Mouse (Mus musculus) limb, embryonic 14.5 days (tissue): ENCODE measurements at regions not wholly inside any gene's neighbourhood (a gene's known extent, or its start where the extent isn't known, plus 50 kb on each side); places are given as distances from the start of the nearest gene placed in this dataset.

Experiments
- ATAC-seq: fragments of 200-750 bp; cut with Nextera tagmentation; 2 replicates; pipeline ENCODE4 v1.8.0; 2017; ENCODE audit warnings: low read depth, moderate number of reproducible peaks, moderate TSS enrichment; ENCODE audit not compliant: low FRiP score
- DNase-seq: peaks from one replicate; pipeline ENCODE4 v3.0.0-alpha.2; 2015; ENCODE audit warnings: low spot score
- H3K27ac ChIP-seq: fragments of 300-500 bp; sonication (generic); replicated peaks from 2 replicates; pipeline ENCODE4 v1.5.1; 2014; ENCODE audit warnings: low read depth, mild to moderate bottlenecking, low read length, moderate library complexity, mixed read lengths
- H3K27me3 ChIP-seq: fragments of 300-500 bp; sonication (generic); 2 replicates; pipeline ENCODE4 v1.6.1; 2014; ENCODE audit warnings: low read length, mixed read lengths; ENCODE audit not compliant: control insufficient read depth, insufficient read depth
- H3K36me3 ChIP-seq: fragments of 300-500 bp; sonication (generic); 2 replicates; pipeline ENCODE4 v1.6.1; 2014; ENCODE audit warnings: mild to moderate bottlenecking, low read length, moderate library complexity, mixed read lengths; ENCODE audit not compliant: control insufficient read depth, insufficient read depth
- H3K4me1 ChIP-seq: fragments of 300-500 bp; sonication (generic); 2 replicates; pipeline ENCODE4 v1.6.1; 2014; ENCODE audit warnings: antibody characterized with exemption, low read length, mixed read lengths; ENCODE audit not compliant: control insufficient read depth, insufficient read depth
- H3K4me2 ChIP-seq: fragments of 300-500 bp; sonication (generic); replicated peaks from 2 replicates; pipeline ENCODE4 v1.6.1; 2014; ENCODE audit warnings: low read depth, mild to moderate bottlenecking, low read length, moderate library complexity; ENCODE audit not compliant: severe bottlenecking
- H3K4me3 ChIP-seq: fragments of 300-500 bp; sonication (generic); replicated peaks from 2 replicates; pipeline ENCODE4 v1.5.1; 2014; ENCODE audit warnings: low read length
- H3K9ac ChIP-seq: fragments of 300-500 bp; sonication (generic); 2 replicates; pipeline ENCODE4 v1.6.1; 2014; ENCODE audit warnings: mild to moderate bottlenecking, low read depth, low read length, moderate library complexity; ENCODE audit not compliant: severe bottlenecking
- H3K9me3 ChIP-seq: fragments of 300-500 bp; sonication (generic); 2 replicates; pipeline ENCODE4 v1.6.1; 2016; ENCODE audit warnings: low read length; ENCODE audit not compliant: control insufficient read depth
- POLR2A ChIP-seq: fragments of 200-500 bp; IDR thresholded peaks from 2 replicates; pipeline ENCODE4 v1.8.0; 2012; ENCODE audit warnings: inconsistent platforms, mild to moderate bottlenecking, moderate library complexity, borderline replicate concordance; ENCODE audit not compliant: insufficient read depth, insufficient read length; ENCODE audit errors: extremely low read depth
- WGBS: fragments of 180-500 bp; shearing (Covaris S2); extraction: QIAGEN DNeasy Blood & Tissue Kit; methylation state at CpG from one replicate; pipeline ENCODE4 v1.1.7; 2014; 5-methylcytosine and 5-hydroxymethylcytosine counted together

DNA sequence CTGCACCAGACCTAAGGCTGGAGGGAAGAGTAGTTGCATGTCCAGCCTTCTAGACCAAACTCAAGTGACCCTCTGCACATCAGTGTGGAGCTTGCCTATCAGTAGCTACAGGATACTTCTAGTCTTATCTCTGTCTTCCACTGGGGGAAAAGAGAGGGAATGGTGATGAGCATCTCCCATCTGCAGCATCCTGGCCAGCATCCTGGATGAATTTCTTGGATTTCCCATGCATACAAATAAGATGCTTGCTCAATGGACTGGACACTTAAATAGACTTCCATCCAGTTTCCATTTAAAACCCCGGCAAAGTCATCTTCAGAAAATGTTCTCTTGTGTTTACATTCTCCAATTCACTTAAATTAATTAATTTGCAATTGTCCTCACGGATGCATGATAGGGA is 50.5 kb upstream of the Npas2 start:
- Histone ChIP-seq H3K9ac (no peak overlapping the region), H3K4me3 (no peak overlapping the region), H3K4me1 (no peaks in the 10 kb centered on the region), H3K27ac (no peak overlapping the region), H3K27me3 (no peaks in the 10 kb centered on the region), H3K9me3 (no peaks in the 10 kb centered on the region), H3K36me3 (no peaks in the 10 kb centered on the region), H3K4me2 (no peak overlapping the region)
- DNase-seq (no peak), ATAC-seq (no peak)
- no peak for TF ChIP-seq POLR2A
- 92% methylated on average over 2 of the region's 2 CpGs for WGBS

DNA sequence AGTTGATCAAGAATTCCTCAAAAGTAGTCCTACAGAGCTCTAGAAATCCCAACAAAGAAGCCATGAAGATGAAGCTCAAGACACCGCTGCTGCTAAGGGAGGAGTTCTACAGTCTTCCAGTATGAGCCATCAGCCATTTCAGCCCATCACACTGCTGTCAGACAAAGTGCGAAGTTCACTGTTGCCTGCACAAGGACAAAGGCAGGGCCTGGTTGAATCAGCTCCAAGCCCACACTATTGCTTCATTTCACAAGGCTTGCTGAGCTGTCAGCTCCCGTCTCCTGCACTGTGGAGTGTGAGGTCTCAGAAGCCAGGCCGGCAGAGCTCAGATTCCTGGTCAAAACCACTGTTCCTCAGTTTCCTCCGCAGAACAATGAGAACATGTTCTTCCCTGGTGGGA is 49.9 kb upstream of the Npas2 start:
- DNase-seq (no peak), ATAC-seq (no peak)
- TF ChIP-seq POLR2A = no peak
- Histone ChIP-seq H3K36me3 (no peaks in the 10 kb centered on the region), H3K4me1 (no peaks in the 10 kb centered on the region), H3K9me3 (no peaks in the 10 kb centered on the region), H3K4me3 (no peak overlapping the region), H3K4me2 (no peak overlapping the region), H3K27me3 (no peaks in the 10 kb centered on the region), H3K9ac (no peak overlapping the region), H3K27ac (no peak overlapping the region)
- 91% methylated on average over 5 of the region's 5 CpGs for WGBS
